Mouse (Mus musculus) left cerebral cortex, adult 8-10 months (tissue): Measurements from ENCODE around the gene Impg1. TPM values are rescaled to one million over a fixed set of nuclear protein-coding genes. Genes with fewer than 3 reads are reported as not detected.
"Not testable (repeated sequence)": the region's sequence is repeated elsewhere in the genome, so short reads cannot be mapped to it uniquely, and the experiment has no call there.

Experiments
- DNase-seq, 2 experiments: peaks; one replicate each; pipeline ENCODE4 v3.0.0; 2022; ENCODE audit warnings: low spot score in 2 of 2
- total RNA-seq, 4 experiments: library from RNA; stranded (reverse); gene quantifications; 2 replicates each; pipeline ENCODE4 v1.2.4; 2022

The Impg1 gene
- total RNA-seq, 4 experiments from 2014 or later, result 0.86 to 1.2 (median 0.99) TPM

- no peak for DNase-seq
Observed at GRCm38 (mm10) chr9:80351295-80351677, 114.0 kb downstream of the Impg1 start.

GRCm38 (mm10) chr9:80344451-80345000 lies 120.8 kb downstream of the Impg1 start:
- no peak for DNase-seq

- DNase-seq, result no peak
Observed at GRCm38 (mm10) chr9:80342520-80342919, 122.8 kb downstream of the Impg1 start.

- DNase-seq, result no peak
Observed at GRCm38 (mm10) chr9:80341756-80342155, 123.5 kb downstream of the Impg1 start.

- no peak for DNase-seq
Observed at GRCm38 (mm10) chr9:80340927-80341326, 124.4 kb downstream of the Impg1 start.

- no peak for DNase-seq
Observed at GRCm38 (mm10) chr9:80338026-80338425, 127.3 kb downstream of the Impg1 start.

- DNase-seq, result no peak
Observed at GRCm38 (mm10) chr9:80335660-80336357, 129.5 kb downstream of the Impg1 start.

GRCm38 (mm10) chr9:80333998-80334605 lies 131.2 kb downstream of the Impg1 start:
- no peak for DNase-seq

- DNase-seq, result no peak
Observed at GRCm38 (mm10) chr9:80333466-80333865, 131.8 kb downstream of the Impg1 start.

- peak in 1 of 2 experiments; percentile 40 for DNase-seq
Observed at GRCm38 (mm10) chr9:80332153-80332552, 133.1 kb downstream of the Impg1 start.

- not testable (repeated sequence) for DNase-seq
Observed at GRCm38 (mm10) chr9:80321051-80321887, 144.0 kb downstream of the Impg1 start.

GRCm38 (mm10) chr9:80318027-80318426 lies 147.3 kb downstream of the Impg1 start:
- no peak for DNase-seq

GRCm38 (mm10) chr9:80315922-80316321 lies 149.4 kb downstream of the Impg1 start:
- no peak for DNase-seq

- no peak for DNase-seq
Observed at GRCm38 (mm10) chr9:80313610-80314009, 151.7 kb downstream of the Impg1 start.

- DNase-seq, result no peak
Observed at GRCm38 (mm10) chr9:80307629-80308028, 157.7 kb downstream of the Impg1 start.

- no peak for DNase-seq
Observed at GRCm38 (mm10) chr9:80306853-80307252, 158.4 kb downstream of the Impg1 start.

GRCm38 (mm10) chr9:80306390-80306789 lies 158.9 kb downstream of the Impg1 start:
- DNase-seq, result no peak

- no peak for DNase-seq
Observed at GRCm38 (mm10) chr9:80303518-80303917, 161.8 kb downstream of the Impg1 start.

GRCm38 (mm10) chr9:80299031-80299430 lies 166.2 kb downstream of the Impg1 start:
- DNase-seq, result no peak

GRCm38 (mm10) chr9:80296086-80296485 lies 169.2 kb downstream of the Impg1 start:
- DNase-seq, result no peak

GRCm38 (mm10) chr9:80293056-80293584 lies 172.2 kb downstream of the Impg1 start:
- no peak for DNase-seq

- no peak for DNase-seq
Observed at GRCm38 (mm10) chr9:80286845-80287244, 178.4 kb downstream of the Impg1 start.
